Mouse (Mus musculus) Patski (cell line): ENCODE measurements at regions not wholly inside any gene's neighbourhood (a gene's known extent, or its start where the extent isn't known, plus 50 kb on each side); places are given as distances from the start of the nearest gene placed in this dataset.
"Not testable (repeated sequence)": the region's sequence is repeated elsewhere in the genome, so short reads cannot be mapped to it uniquely, and the experiment has no call there.

ENCODE experiments used
- ATAC-seq: fragments of 100-300 bp; one replicate; pipeline ENCODE4 v1.8.0; 2021
- CTCF ChIA-PET: fragments of 350-600 bp; sonication (Branson Sonifier 250); formaldehyde crosslinking; loops from one replicate; lab custom pipeline; 2022; ENCODE audit warnings: inconsistent platforms; lab: Charles Lee
- POLR2A ChIA-PET: fragments of 350-600 bp; sonication (Branson Sonifier 250); formaldehyde crosslinking; loops from one replicate; lab custom pipeline; 2022; ENCODE audit warnings: antibody characterized with exemption, inconsistent platforms; lab: Charles Lee
- DNase-seq: peaks from one replicate; pipeline ENCODE4 v3.0.0-alpha.2; 2011; ENCODE audit warnings: low read depth, low spot score
- H3K27me3 ChIP-seq: fragments of 371-371 bp; one replicate; pipeline ENCODE4 v1.5.1; 2021
- CTCF ChIP-seq: fragments of 100-300 bp; IDR thresholded peaks from one replicate; pipeline ENCODE4 v1.5.1; 2021
- in situ Hi-C: fragments of 300-500 bp; cut with MboI; formaldehyde crosslinking; loops from 3 replicates; pipeline ENCODE4 v1.11.1; 2018; ENCODE audit warnings: low pct_unique_long_range_greater_than_20kb, mixed read lengths

- DNase-seq (no peak), ATAC-seq (no peak)
- POLR2A ChIA-PET: no interaction called here
- no peak for TF ChIP-seq CTCF
- H3K27me3 ChIP-seq: no peaks in the 10 kb centered on the region
- CTCF ChIA-PET: no interaction called here
- in situ Hi-C loops: no loop called here
Measured at GRCm38 (mm10) chr2:81848836-81849410, 204.1 kb upstream of the Zfp804a start.

GRCm38 (mm10) chr2:81849927-81850326 is 203.1 kb upstream of the Zfp804a start:
- no peaks in the 10 kb centered on the region for H3K27me3 ChIP-seq
- no peak for TF ChIP-seq CTCF
- CTCF ChIA-PET: no interaction called here
- in situ Hi-C loops: no loop called here
- DNase-seq: no peak
- no peak for ATAC-seq
- POLR2A ChIA-PET: interaction anchor here (0.6 kb wide), 1 partner anchor 379 kb away, joined by 3 read pairs; no protein-coding TSS in a partner anchor

DNA sequence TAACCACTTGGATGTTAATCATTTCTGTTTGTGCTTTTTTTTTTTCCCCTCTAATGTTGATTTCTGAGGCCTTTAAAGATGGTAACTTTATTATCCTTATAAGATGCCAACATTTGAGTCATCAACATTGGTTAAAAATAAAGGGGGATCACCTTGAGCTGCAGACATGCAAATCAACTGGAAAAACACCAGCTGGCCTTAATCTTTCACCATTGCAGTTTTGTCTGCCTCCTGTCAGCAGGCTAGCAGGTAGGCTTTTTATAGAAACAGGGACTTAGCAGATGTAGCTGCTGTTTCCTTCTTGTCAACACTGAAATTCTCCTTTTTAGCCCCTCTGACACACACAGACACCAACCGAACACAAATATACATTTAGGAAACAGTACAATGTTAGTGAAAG is 167.6 kb upstream of the Zfp804a start:
- no peaks in the 10 kb centered on the region for H3K27me3 ChIP-seq
- TF ChIP-seq CTCF: no peak
- ChIA-PET CTCF (no interaction called here), POLR2A (no interaction called here)
- ATAC-seq (no peak), DNase-seq (no peak)
- in situ Hi-C loops: no loop called here

DNA sequence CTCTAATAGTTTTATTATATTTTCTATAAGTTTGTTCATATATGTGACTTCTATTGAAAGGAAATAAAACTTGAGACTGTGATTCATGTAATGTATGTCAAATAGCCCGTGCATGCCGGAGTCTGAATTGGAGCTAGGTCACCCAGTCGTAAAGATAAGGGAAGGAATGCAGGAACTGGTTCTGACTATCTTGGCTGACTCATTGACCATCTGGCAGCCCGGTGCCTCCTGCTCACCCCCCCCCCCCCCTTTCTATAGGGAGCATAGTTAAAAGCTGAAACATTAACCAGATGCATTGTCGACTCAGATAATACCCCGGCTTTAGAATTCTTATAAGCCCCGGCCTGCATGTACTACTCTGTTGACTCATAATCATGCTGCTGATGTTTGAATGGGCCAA is 160.5 kb upstream of the Zfp804a start:
- CTCF ChIA-PET, ATAC-seq, DNase-seq, POLR2A ChIA-PET, H3K27me3 ChIP-seq, in situ Hi-C loops: not testable (repeated sequence)

- ChIA-PET POLR2A (no interaction called here), CTCF (no interaction called here)
- ATAC-seq (no peak), DNase-seq (no peak)
- in situ Hi-C loops: no loop called here
- TF ChIP-seq CTCF: no peak
- no peaks in the 10 kb centered on the region for H3K27me3 ChIP-seq
Measured at GRCm38 (mm10) chr2:81939360-81939759, 113.7 kb upstream of the Zfp804a start.
